Mouse (Mus musculus) neural tube, embryonic 10.5 days (tissue): ENCODE data around the gene Ssbp1.

Source experiments
- DNase-seq: peaks from one replicate; pipeline ENCODE4 v3.0.0-alpha.2; 2017; ENCODE audit warnings: low spot score; ENCODE audit errors: extremely low spot score

Gene Ssbp1

DNA sequence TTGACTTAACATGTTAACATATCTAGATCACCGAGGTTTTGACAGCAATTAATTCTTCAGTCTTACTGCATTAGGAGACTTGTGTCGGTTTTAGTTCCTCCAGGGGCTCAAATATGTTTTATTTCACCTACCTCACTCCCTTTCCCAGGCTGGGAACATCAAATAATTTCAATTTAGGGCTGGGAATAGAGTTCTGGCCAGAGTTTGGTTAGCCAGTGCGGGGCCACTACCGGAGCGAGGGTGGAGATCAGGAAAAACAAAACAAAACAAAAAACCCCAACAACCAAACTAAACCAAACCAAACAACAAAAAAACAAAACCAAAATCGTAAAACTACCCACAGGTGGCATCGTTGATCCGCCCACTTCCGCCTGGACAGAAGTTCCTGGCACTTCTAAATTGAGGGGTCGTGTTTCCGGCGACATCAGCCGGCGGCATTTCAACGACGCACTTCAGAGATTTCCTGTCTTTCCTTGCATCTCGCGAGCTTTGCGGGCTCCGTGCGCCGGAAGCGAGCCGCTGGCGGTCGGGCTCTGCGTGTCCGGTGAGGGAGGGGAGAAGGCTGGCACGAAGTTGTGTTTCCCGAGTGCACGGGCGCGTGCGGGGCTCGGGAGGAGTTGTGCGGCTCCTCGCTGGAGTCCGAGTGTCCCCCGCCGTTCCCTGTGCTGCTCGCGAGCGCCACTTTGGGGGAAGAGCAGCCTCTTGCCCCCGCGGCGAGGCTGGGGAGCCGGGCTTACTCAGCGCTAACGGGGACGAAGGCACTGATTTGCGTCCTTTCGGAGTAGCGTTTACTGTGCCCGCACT is at the start of gene Ssbp1:
TSS of gene Ssbp1 (plus strand) at position 437 of the 804 bp plus-strand sequence.
- DNase-seq, result peak; percentile 95

DNA sequence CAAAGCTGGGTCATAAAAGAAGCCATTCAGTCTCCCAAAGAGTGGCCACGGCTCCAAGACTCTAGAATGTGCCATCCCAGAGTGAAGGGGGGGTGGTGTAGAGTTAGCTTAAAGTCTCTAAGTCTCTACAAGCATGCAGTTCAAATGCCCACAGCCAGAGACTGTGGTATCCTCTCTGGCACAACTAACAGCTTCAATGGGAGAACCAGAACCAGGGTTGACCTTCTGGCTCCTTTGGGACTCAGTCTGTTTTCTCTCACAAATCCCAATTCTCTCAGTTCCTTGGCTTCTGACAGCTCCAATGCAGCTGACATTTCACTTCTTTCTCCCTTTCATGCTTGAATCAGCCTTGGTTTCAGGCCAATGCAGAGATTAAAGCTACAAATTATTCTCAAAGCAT is 48.1 kb upstream of the Ssbp1 start:
- DNase-seq, result no peak

DNA sequence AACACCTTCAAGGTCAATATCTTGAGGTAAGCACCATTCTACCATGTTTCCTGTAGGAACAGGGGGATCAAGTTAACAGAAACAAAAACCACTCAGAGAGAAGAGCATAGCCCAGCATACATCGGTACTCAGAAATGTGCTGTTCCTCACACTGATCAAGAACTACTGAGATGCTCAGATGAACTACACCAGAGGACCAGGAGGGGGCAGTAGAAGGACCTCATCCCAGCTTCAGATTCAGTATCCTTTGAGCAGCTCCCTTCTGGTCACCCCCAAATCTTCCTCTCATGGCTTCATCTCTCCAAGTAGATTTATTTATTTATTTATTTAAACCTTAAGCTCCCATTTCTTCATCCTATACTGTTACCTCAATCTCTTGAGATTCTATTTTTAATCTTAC is 47.4 kb upstream of the Ssbp1 start:
- peak; percentile 26 for DNase-seq

DNA sequence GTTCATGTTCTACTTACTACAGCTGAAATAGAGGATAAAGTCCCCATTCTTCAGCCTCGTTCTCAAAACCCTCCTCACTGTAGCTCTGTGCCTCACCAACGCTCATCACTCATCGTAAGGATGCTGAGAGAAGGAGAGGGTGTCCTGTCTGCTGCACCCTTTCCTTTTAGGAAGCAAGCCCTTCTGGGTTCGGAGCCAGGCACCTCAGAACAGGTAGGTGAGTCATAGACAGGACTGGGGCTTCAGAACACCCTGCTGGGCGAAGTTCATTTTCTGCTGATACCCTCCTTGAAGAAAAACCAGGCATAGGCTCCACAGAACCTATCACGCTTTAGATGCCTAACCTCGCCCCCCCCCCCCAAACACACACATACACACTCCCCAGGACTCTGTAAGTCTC is 43.7 kb upstream of the Ssbp1 start:
- no peak for DNase-seq

DNA sequence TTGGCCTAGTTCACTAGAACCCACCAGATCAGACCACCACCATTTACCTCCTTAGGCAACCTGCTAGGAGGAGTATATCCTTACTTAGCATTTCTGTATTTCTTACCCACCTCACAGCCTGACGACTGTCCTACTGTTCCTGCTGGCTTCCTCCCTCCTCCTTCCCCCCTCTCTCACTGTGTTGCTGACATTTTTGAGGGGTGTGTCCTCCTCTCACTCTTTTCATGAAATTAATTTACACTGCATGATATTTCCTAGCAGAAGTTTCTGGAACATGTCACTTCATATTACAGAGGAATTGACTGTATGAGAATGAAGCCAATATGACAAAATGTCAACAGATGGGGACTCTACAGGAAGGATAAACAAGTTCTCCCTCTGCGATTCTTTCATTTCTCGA is 42.5 kb upstream of the Ssbp1 start:
- no peak for DNase-seq

DNA sequence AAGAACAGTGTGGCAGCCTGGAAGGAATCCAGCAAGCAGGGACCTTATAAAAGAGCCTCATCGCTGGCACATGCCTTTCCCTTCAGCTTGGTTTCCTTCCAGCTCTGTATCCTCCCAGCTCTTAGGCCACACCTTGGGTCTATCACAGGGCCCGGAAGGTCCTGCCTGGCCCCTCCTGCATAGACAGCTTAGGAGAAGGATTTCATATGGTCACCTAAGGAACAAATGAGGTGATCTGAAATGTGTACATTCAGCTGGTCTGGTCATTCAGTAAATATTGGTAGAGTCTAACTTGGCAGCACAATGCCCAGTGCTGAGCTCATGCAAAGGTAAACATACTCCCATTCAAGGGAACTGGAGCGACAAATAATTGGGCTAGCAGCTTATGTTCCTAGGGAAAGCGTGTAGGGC is 41.6 kb upstream of the Ssbp1 start:
- DNase-seq, result no peak

DNA sequence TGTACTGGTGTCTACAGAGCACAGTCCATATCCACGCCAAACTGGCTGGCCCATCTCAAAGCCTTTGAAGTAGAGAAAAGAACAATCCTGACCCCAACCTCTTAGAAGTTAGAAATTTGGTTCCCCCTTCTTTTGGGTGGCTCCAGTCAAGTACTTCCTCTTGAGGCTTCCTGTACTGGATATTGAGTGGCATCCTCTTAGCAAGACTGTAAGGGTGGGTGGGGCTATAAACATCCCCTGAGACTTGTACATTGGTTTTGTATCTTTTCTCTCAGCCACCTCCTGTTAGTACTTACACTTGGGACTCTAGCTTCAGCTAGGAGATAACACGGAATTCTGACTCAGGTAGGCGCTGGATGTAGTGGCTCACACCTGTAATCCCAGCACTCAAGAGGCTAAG is 40.9 kb upstream of the Ssbp1 start:
- no peak for DNase-seq

DNA sequence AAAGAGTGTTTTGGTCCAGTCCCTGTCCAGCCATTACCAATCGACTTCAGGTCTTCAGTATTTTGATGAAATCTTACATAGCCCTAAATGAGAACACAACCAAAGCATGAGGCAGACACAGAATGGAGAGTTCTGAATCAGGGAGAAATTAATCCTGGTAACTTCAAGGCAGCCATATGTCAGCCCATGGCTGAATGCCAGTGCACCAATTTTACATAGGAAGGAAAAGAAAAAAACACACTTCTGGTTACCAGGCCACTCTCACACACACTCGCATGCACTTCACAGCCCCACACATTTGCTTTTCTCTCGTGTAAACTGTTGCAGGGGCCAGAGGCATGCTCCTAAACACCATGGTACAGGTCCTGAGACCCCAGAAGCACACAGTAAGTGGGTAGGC is 40.3 kb upstream of the Ssbp1 start:
- DNase-seq, result no peak

DNA sequence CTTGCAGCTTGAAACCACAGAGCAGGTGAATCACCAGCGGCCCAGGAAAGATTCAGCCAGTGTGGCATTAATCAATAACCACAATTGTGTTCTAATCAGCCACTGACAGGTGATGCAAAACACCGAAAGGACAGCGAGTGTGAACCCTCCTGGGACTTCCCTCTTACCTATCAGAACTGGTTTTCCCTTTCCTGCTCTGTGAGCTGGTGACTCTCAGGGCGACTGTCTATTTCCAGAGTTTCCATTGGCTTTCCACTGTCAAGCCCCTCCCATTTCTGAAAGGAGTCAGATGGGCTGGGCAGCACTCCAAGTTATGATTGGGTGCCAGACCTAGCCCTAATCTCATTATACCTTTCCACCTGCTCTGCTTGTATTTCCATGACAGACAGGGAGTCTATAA is 39.8 kb upstream of the Ssbp1 start:
- no peak for DNase-seq

DNA sequence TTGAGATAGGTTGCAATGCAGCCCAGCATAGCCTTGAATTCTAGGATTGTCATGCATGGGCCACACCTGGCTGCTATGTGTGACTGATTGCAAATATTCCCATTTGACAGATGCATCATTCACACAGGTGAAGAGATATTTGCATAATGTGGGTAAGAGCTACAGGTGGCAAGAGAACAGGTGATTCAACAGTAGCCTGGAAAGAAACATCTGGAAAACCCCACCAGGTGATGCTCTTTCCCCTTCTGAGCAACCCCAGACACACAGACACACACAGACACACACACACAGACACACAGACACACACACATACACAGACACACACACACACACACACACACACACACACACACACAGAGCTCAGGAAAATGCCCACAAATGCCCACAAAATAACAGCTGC is 39.3 kb upstream of the Ssbp1 start:
- no peak for DNase-seq

DNA sequence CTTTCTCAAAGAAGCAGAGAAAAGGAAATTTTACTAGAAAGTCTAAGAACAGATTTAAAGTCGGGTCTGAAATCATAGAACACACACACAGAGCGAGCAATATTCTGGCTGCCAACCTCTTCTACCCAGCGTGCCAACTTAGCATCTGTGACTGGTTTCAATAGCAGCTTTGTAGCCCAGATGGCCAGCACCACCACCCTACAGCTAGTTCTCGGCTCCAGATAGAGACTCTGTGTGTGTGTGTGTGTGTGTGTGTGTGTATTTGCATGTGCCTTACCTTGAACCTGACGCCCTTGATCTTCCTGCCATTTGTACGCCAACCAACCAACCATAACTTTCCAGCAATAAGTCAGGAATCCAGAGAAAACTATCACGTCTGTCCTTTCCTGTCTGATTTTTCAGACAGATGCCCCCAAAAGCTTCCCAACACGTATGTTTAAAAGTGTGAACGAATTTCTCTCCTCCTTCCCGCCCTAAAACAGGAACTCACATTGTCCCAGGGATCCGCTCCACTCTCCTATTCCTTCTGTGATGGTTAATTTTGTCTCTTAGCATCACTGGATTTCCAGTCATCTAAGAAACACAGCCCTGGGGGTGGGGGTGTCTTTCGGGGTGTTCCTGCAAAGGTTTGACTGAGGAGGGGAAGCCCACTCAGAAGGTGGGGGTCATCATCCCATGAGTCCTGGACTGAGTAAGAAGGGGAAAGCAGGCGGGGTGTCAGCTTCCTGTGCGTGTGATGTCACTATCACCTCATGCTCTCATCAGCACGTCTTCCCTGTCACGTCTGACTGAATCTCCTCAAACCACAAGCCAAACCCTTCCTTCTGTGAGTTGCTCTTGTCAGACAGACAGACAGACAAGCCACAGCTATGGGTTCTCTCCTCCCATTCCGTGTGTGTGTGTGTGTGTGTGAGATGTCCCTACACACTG is 38.5 kb upstream of the Ssbp1 start:
- DNase-seq, result no peak

DNA sequence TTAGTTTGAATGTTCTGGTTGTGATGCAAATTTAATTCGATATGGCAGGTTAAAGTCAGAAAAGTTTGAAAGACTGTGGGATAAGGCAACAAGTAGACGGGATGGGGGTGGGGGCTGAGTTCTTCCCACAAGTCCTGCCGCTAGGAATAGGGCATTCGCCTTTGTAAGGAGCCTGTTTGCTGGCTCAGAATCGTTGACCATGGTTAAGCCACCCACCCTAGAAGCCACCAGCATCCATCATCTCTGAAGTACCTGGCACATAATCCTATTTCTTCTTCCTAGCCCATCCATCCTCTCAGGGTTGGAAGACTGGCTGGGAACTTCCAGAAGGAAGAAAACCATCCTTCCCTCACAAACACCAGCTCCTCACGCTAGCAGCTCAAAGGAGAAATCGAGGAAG is 36.5 kb upstream of the Ssbp1 start:
- DNase-seq, result no peak

DNA sequence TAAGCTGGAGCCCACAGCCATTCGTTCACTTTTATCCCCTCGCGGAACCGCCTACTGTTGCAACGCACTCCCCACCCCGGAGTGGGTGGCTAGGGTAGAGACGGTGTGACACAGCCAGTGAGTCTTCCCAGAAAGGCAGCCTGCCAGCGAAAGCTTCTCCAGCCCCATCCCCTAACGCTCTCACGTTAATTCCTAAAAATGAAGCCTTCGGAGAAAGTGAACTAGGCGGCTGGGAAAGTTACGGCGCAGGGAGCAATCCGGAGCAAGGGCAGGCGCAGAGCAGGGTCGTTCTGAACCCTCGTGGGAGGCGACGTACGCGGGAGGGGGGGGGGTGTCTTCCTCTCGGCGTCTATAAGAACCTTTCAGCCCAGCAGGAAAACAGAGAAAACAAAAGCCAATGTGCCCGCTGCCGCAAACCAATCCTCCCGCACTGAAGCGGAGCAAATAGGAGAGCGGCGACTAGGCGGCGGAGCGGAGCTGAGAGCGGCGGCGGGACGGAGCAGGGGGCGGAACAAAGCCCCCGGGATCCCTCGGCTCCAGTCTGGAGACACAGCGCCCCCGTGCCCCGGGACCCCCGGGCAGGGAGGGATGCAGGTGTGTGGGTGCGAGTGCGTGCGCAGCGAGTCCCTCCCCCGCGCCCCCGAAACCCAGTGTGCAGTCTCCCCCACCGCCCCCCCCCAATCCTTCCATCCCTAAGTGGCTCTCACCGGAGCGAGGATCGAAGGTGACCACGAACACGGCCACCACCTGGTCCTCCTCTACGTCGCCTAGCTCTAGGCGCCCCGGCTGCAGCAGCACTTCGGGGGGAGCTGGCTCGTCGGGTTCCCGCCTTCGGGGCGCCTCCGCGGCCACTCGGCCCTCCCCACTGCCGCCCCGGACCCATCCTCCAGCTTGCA is 35.8 kb upstream of the Ssbp1 start:
- DNase-seq, result peak; percentile 82

DNA sequence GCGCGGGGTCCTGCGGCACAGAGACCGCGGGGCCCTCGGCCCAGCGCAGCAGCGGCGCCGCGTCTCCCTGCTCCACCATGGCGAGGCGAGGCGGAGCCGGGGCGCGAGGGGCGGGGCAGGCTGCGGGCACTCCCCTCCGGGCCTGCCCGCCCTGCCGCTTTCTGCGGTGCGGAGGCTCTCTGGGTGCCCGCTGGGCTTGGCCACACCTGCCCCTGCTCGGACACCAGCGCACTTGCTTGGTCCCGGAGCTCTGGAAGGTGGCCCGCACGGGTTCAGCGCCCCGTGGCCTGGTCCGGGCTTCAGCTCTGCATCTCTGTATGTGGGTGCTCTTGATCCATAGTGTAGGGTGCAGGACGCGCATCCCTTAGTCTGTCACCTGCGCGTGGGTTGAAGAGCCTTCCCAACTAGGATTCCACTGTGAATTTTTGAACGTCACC is 35.1 kb upstream of the Ssbp1 start, which contains the start of gene E330009J07Rik:
TSS of gene E330009J07Rik (minus strand) at position 89 of the 437 bp plus-strand sequence.
- no peak for DNase-seq

DNA sequence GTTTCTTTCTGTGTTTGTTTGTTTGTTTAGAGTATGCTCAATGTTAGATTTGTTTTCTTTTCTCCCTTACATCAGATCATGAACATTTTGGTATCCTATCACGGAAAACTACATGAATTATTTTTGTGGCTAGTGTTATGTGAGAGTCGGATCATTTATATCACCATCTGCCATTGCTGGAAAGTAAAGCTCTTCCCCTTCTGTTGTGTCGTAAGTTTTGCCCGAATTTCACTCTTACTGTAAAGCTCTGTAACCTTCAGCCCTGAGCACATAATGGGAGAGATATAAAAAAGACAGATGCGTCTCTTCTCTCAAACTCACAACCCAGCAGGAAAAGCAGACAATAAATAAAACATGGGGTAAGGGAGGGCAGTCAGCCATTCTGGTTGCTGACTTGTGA is 32.2 kb upstream of the Ssbp1 start, which contains the start of gene Wee2:
TSS of gene Wee2 (plus strand) at position 153 of the 400 bp plus-strand sequence.
- DNase-seq, result no peak

DNA sequence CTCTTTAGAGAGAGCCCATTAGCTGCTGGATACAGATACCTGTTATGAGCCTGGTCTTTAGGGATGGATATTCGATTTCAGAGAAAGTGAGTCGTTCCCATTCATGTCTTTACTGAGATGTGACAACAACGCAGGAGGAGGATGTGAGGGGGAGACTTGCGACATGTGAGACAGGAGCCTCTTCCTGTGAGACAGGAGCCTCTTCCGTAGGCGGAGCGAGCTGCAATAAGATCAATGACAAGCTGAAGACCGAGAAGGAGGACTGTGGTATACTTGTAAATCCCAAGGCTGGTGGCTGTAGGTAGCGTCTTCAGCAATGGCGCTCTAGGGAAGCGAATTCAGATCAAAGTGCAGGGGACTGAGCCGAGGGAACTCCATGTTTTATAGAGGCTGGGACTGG is 31.4 kb upstream of the Ssbp1 start:
- no peak for DNase-seq

DNA sequence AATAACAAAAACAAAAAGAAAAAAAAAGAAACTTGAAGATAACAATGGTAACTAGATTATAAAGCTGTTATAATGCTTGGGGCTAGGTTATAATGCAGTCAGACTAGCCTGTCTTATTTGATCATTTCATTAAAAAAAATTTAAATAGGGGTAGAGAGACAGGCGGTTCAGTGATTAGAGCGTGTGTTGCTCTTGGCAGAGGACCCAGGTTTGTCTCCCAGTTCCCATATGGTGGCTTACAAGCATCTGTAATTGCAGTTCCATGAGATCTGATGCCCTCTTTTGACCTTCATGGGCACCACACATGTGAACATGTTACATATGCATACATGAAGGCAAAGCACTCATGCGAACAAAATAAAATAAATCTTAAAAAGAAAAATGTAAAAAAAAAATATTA is 29.9 kb upstream of the Ssbp1 start:
- DNase-seq, result no peak

DNA sequence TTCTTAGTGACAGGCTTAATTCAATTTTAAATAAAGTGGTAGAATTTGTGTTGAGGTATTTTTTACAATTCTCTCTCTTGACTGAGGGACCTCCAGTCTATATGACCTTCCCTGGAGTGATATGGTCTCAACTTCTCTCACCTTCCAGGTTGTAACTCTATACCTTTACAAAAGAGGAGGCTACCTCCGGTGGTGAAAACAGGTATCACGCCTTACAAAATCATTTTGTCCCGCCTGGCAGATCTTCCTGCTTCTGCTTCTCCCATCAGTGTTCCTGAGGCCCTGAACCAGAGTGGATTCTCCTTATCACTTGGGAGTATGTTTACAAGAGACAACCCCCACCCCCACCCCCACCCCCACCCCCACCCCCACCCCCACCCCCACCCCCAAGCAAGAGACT is 29.4 kb upstream of the Ssbp1 start:
- DNase-seq, result no peak

DNA sequence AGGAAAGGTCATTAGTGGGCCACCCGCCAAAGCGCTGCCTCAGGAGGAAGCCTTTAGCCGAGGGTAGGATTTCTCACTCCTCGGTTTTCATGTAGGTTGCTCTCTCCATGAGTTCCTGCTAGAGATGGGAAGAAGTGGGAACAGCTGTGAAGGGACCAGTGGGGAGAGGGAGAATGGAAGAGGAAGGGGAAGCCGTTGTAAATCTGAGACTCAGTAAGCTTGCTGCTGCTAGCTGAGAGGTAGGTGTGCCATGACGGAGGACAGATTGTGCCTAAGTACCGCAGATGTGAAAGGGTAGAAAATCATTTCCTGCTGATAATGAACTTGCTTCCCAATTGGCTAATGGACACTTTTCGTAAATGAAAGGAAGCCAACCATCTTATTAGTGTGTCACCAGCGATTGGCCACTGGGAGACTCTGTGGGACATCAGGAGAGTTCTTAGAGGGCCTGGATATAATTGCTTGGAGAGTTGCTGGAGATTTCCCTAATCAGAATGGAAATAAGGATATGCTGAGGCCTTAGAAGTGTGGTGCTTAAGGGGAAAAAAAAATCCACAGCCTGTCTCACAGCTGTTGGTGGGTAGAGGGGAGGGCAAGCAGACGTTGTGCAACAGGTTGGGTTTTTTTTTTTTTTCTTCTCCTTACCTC is 27.7 kb upstream of the Ssbp1 start:
- no peak for DNase-seq

DNA sequence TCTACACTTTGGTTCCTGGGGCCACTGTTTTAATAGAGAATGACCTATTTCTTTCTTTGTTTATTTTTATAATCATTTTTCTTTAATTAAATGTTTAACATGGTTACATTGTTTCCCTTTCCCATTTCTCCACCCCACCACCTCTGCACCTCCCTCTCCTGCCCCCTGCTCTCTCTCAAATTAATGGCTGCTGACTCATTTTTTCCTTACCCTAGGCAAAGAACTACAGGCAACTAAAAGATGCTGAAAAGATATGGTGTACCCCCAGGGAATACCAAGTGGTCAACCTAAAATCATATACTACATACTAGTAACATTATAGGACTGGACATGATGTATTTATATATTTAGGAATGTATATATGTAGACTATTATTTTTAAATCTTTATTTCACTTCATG is 22.5 kb upstream of the Ssbp1 start:
- DNase-seq, result no peak
